ENCODE assay signal across 8 mouse cellular contexts in the genomic region with DNA sequence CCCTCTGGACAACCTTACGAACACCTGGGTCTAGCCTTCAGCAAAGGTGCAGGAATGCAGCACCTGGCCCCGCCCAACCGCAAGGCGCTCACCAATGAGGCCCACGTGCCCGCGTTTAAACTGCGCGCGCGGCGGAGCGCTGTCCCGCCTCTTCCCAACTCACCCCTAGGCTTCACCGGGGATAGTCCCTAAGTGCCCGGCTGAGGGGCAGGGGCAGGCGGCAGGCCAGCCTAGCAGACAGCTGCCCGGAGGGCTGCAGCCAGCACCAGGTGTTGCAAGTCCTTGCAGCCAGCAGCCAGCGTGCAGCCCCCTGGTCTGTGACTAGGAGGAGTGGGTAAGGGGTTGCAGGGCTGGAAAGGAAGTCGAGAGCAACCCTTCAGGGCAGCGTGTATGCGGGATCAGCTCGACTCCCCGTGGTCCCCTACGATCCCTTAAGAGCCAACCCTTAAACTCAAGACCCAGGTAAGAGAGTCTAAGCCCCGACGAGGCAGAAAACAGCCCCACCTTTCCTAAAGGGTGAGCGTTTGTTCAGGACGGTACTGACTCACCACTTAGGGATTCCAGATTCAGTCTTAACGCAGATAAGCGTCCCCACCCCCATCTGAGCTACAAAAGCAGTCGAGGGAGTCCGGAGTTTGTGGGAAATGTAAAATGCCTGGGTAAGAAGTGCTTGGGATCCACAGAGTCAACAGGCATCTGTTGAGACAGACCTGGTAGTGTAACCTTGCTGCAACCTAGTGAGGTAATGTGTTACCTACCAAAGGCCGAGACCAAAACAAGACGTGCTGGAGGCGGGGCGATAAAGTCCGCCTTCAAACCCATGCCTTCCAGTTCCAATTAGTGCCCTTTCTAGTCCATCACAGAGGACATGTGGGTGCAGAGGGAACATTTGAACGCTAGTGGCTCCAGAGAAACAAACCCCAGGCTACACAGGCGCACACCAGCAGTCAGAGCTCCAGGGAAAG.
DNase-seq lines count a peak whose midpoint lies in the region; ATAC-seq lines count a peak whose summit lies in the region.

No protein-coding gene starts in this region.

- H3K9me3 ChIP-seq in limb, embryonic 11.5 days (ENCODE audit: control insufficient read depth, low read length) = no peaks in the 10 kb centered on the region
- H3K9me3 ChIP-seq in midbrain, embryonic 14.5 days (ENCODE audit: control insufficient read depth, low read length) = no peaks in the 10 kb centered on the region

- peaks cover 3% of the 10 kb centered on the region; the same call in 1 of the 2 replicates for H3K4me1 ChIP-seq in limb, embryonic 11.5 days (ENCODE audit: control insufficient read depth, insufficient read depth, low read length)
- peaks cover 21% of the 10 kb centered on the region for H3K4me1 ChIP-seq in midbrain, embryonic 14.5 days (ENCODE audit: control insufficient read depth, insufficient read depth, low read length)

- peak overlapping the region; percentile 5; the same call in 1 of the 2 replicates for H3K9ac ChIP-seq in limb, embryonic 11.5 days (ENCODE audit: low read length)
- no peak overlapping the region for H3K9ac ChIP-seq in midbrain, embryonic 14.5 days (replicated peaks; ENCODE audit: low read length)

- 0 out of 2 replicates have a peak, but pooled peaks have one; percentile 43 for ATAC-seq in frontal cortex, adult (ENCODE audit: low TSS enrichment)
- ATAC-seq in limb, embryonic 11.5 days (ENCODE audit: insufficient number of reproducible peaks, low FRiP score, low TSS enrichment, low read depth) = peak; percentile 24; the same call in 1 of the 2 replicates
- 0 out of 2 replicates have a peak, but pooled peaks have one; percentile 40 for ATAC-seq in midbrain, embryonic 14.5 days (ENCODE audit: low FRiP score, low TSS enrichment)

- WGBS in limb, embryonic 11.5 days = 1% methylated on average over 40 of the region's 40 CpGs
- WGBS in midbrain, embryonic 14.5 days = 3% methylated on average over 40 of the region's 40 CpGs

- DNase-seq in frontal cortex, postnatal 36 days (ENCODE audit: low spot score in 2 of 2) = no peak
- DNase-seq in embryo, embryonic 10 days (ENCODE audit: low spot score) = peak; percentile 60
- peak; percentile 25 for DNase-seq in heart, postnatal 4 days
- DNase-seq in limb, embryonic 11.5 days (ENCODE audit: low spot score) = peak; percentile 69
- peak; percentile 47 for DNase-seq in midbrain, embryonic 14.5 days
- DNase-seq in thymus, postnatal 4 days = peak; percentile 60
- DNase-seq in left cerebral cortex, postnatal 14 days (ENCODE audit: low spot score in 2 of 2) = no peak

- no peaks in the 10 kb centered on the region for H3K36me3 ChIP-seq in limb, embryonic 11.5 days (ENCODE audit: control insufficient read depth, insufficient read depth, low read length)
- no peaks in the 10 kb centered on the region for H3K36me3 ChIP-seq in midbrain, embryonic 14.5 days (ENCODE audit: control insufficient read depth, insufficient read depth, low read length)

- H3K27ac ChIP-seq in limb, embryonic 11.5 days (replicated peaks; ENCODE audit: low read depth, low read length) = no peak overlapping the region
- no peak overlapping the region for H3K27ac ChIP-seq in midbrain, embryonic 14.5 days (replicated peaks; ENCODE audit: low read depth, low read length)

- intact Hi-C loops in left cerebral cortex, postnatal 14 days (cut with DNase I) = no loop called here

- H3K4me2 ChIP-seq in limb, embryonic 11.5 days (ENCODE audit: low read depth, severe bottlenecking) = peak overlapping the region; percentile 83
- H3K4me2 ChIP-seq in midbrain, embryonic 14.5 days (ENCODE audit: low read length) = peak overlapping the region; percentile 56

- H3K4me3 ChIP-seq in limb, embryonic 11.5 days (ENCODE audit: low read depth, low read length) = peak overlapping the region; percentile 34
- H3K4me3 ChIP-seq in midbrain, embryonic 14.5 days (replicated peaks; ENCODE audit: low read depth, low read length) = peak overlapping the region; percentile 28

- H3K27me3 ChIP-seq in limb, embryonic 11.5 days (ENCODE audit: control insufficient read depth, insufficient read depth, low read length) = peaks cover 41% of the 10 kb centered on the region
- H3K27me3 ChIP-seq in midbrain, embryonic 14.5 days (ENCODE audit: control insufficient read depth, insufficient read depth, low read length) = peaks cover 49% of the 10 kb centered on the region

Comparison
In these comparisons a context has a peak if more than half of its experiments do, and no peak if none do; other contexts are left out.
1. DNase-seq: peak in embryo, embryonic 10 days (single experiment), heart, postnatal 4 days (single experiment), limb, embryonic 11.5 days (single experiment), midbrain, embryonic 14.5 days (single experiment) and thymus, postnatal 4 days (single experiment); none in frontal cortex, postnatal 36 days (0 of 2) and left cerebral cortex, postnatal 14 days (0 of 2).
2. Peak in every context shown above with its lines, with median percentiles within 50 percentile points of each other: ATAC-seq.